Mouse (Mus musculus) ovary, postnatal 14 days (tissue): ENCODE results near the gene Plekha8.
A peak's percentile ranks its signal among the peaks of the same experiment; 100 is the strongest.

Experiments used
- DNase-seq: peaks from one replicate; pipeline ENCODE4 v3.0.0; 2022; ENCODE audit warnings: low spot score

Plekha8 gene

DNA sequence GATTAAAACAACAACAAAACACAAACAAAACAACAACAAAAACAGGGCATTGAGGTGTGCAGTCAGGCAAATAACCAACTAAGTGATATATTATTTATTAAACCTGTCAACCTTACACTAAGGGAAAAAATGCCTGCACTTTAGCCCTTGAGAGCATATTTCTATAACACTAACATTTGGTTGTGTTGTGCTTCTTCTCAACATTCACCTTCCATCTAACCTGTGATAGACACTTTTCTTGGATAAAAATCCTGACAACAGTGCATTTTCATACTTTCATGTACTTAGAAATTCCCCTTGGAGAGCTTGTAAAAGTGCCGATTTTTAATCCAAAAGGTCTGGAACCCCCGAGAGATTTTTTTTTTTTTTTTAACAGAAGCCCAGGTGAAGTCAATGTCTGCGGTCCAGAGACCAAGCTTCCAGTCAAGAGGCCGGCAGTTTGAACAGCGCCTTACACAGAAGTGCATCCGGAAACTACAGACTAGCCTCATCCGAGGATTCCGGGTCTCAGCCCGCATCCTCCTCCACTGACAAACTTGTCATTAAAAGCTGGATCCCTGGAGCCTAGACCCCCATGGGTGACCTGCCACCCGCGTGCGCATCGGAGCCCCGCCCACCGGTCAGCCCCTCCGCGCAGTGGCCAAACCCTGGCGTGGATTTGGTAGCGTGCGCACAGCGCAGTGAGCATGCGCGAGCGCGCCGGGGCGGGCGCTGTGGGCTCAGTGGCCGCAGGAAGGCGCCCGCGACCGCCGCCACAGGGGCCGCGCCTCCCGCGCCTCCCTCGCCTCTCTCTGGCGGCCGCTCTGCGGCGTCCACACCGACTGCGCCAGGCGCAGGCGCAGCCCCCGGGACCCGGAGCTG is at the start of gene Plekha8:
Gene Plekha8, plus strand, starts transcription at position 643 of the 861 bp plus-strand sequence.
- peak; percentile 87 for DNase-seq

DNA sequence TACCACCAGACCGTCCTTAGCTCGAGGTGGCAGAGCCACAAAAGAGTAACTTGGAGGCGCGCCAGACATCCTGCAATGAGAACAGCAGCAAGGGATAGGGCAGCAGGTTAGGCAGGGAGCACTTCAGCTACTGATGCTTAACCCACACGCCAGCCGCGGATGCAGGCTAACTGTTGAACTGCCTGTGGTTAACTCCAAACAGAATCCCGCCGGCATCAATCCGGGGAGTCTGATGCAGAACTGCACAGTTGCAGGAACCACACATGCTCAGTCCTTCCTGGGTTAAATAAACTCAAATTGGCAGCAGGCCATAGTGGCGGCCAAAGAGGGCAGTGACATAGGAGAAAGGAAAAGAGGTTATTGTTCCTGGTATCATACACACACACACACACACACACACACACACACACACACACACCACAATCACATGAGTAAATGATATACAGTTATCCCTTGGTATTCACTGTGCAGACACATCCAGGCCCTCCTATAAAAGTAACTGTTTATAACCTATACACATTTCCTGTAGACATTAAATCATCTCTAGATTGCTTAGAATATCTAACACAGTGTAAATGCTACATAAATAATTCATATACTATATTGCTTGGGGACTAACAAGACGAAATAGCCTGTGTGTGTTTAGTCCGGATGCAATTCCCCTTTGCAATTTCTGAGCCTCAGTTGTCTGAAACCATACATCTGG is 46.4 kb upstream of the Plekha8 start:
- peak; percentile 15 for DNase-seq

- DNase-seq, result no peak
Measured at GRCm38 (mm10) chr6:54549311-54549710, 45.6 kb upstream of the Plekha8 start.

DNA sequence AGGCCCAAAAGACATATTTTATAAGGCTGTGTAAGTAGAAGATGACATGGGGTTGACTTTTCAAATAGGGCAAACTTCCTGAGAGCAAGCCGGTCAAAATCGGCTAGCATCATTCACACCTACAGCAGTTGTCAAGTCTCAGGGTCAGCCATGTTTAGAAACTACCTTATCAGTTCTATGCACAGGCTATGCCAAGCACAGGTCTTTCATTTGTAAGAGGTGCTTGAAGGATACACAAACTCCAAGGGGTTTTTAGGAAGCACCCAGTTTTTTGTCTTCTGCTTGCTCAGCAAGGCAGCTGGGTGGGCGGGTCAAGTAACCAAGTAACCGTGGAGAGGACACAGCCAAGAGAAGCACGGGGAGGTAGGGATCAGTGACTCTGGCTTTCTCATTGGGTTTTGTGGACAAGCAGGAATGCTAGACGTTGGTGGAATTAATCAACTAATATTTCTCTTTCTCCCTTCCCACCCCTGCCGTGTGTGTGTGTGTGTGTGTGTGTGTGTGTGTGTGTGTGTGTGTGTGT is 44.0 kb upstream of the Plekha8 start:
- no peak for DNase-seq

DNA sequence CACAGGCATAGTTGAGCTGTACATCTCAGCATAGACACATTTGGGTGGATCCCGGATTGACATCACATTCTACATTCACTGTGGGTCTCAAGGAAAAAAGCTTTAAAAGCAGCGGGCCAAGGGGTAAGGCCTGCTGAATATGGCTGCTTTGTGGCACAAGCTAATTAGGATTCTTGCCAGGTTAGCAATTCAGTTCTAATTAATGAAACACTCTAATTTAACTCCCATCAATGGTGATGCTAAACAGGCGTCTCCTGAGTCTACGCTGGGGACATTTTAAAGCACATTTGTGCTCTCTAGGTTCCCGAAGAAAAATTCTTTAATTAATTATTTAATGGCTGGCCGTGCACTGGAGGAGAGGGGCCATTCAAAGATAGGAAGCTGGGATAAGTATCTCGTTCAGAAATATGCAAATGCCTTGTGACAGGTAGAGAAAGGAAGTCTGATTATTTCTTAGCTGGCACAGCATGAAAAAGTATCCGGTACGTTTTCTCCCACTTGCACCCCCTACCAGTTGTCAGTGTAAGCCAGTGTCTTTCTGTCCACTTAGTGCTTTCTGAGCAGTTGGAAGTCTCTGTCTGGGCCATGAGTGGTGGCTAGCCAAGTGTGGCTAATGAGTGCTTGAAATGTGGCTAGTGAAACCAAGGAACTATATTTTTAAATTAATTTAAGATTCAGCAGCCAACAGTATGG is 42.0 kb upstream of the Plekha8 start:
- no peak for DNase-seq

DNA sequence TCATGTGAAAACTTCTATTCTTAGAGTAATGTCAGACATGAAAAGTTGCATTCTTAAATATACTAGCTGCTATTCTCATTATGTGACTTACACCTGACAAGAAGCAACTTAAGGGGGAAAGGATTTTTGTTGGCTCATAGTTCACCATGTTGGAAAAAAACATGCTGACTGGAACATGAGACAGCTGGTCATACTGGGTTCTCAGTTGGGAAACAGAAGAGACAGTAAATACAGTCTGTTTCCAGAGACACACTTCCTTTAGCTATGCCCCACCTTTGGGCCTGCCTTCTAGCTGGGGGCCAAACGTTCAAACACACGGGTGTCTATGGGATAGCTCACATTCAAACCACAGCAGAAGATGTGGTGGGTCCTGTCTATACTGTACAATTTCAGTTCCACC is 41.3 kb upstream of the Plekha8 start:
- no peak for DNase-seq

- DNase-seq, result no peak
Measured at GRCm38 (mm10) chr6:54554341-54555110, 40.4 kb upstream of the Plekha8 start.

DNA sequence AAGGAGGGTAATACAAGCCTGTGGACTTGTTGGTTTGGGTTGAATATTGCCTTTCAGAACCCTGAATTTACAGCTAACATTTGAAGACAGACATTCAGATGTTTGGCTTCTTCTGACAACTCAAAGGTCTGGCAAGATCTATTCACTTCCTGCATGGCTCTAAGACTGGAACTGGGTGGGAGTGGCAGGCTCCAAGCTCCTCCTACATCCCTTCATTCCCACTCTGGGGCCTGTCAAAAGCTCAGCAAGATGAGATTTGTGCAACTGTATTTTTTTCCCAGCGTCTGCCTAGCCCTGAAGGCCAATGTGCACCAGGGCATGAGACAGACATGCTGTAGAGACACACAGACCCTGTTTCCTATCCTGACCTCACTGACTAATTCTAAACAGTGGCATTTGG is 39.1 kb upstream of the Plekha8 start:
- no peak for DNase-seq

- no peak for DNase-seq
Measured at GRCm38 (mm10) chr6:54557671-54558070, 37.2 kb upstream of the Plekha8 start.

- no peak for DNase-seq
Measured at GRCm38 (mm10) chr6:54558466-54558865, 36.4 kb upstream of the Plekha8 start.

GRCm38 (mm10) chr6:54562018-54562809 is 32.7 kb upstream of the Plekha8 start:
- no peak for DNase-seq

DNA sequence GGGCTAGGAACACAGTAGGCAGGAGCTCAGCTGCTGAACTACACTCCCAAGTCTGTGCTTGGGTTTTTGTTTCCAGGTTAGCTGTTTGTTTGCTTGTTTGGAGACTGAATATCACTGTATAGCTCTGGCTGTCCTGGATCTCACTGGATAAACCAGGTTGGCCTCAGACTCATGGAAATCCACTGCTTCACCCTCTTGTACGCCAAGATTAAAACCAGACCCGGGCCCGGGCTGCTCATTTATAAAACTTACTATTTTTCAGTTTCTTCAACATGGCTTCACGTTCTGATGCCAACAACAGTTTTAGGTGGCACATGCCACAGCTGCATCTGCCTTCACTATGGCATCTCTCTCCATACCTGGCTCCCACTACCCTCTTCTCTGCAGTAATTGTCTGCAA is 31.4 kb upstream of the Plekha8 start:
- DNase-seq, result no peak

DNA sequence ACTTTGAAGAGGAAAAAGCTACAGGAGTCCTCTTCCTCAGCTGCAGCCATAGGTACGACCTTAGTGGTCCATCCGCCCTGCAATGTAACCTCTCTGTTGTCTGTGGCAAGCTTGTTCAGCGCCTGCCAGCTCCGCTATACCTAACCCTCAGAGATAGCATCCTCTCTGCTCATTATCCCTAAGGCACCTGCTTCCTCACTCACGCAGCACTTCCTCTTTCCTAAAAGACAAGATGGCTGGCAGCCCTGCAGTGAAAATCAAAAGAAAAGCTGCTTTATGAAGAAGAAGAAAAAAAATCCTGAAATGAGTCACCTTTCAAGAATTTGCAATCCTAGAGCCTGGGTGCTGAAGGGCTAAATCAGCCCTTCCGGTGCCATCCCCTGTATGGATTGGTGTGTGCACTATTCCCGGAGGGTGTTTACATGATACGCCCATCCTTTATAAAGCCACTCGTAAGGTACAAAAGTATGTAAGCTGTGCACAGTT is 30.4 kb upstream of the Plekha8 start:
- DNase-seq, result no peak

DNA sequence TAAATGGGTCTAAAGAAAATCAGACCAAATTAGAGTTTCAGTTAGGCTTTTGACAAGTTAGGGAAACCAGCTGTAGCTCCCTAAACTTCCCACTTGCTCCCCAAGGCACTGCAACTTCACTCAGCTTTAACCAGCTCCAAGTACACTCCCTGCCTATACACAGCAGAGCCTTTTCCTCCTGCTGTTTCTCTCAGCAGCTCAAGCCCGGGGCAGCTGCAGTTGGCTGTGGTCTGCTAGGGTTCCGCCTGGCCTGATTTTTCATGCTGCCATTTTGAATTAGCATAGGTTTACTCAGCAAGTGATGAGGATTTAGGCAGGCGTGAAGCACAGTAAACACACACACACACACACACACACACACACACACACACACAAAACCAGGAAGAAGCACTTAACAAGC is 29.9 kb upstream of the Plekha8 start:
- DNase-seq, result no peak

GRCm38 (mm10) chr6:54565665-54566545 is 29.0 kb upstream of the Plekha8 start, which contains the start of gene Scrn1:
Scrn1 (minus strand) TSS chr6:54566489.
- DNase-seq, result peak; percentile 35

GRCm38 (mm10) chr6:54566546-54566919 is 28.4 kb upstream of the Plekha8 start:
- DNase-seq, result no peak

GRCm38 (mm10) chr6:54569776-54570175 is 25.1 kb upstream of the Plekha8 start:
- no peak for DNase-seq

DNA sequence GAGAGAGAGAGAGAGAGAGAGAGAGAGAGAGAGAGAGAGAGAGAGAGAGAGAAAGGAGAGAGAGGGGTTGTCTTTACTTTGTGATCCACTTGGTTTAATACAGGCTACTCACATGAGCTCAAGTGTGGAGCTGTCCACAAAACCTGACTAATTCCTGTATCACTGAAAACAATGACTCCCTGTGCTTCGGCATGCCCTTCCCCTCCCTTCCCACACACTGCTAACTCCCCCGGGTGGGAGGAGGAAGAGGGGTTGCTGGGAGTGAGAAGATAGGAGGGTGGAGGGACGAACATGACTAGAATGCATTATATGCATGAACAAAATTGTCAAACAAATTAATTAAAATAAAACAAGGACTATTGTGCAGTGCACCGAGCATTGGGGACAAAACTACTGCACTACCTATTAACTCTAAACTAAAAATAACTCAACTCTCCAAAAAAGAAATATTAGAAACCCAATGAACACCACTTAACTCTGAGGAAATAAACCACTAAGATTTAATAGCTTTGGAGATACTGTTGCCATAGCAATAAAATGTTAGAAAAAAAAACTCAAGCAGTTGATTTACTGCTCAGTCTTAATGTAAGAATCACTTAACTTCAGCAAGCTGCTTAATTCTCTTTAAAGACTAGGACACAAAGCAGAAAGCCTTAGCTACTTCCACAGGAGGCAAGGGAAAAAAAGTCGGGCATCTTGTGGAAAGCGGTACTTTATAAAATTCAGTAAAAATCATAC is 21.5 kb upstream of the Plekha8 start:
- no peak for DNase-seq

- peak; percentile 34 for DNase-seq
Measured at GRCm38 (mm10) chr6:54586175-54586574, 8.7 kb upstream of the Plekha8 start.
